Mouse (Mus musculus): ENCODE measurements around the gene Gtdc1. TPM values are rescaled to one million over a fixed set of nuclear protein-coding genes. Genes with fewer than 3 reads are reported as not detected.
"Not testable (repeated sequence)": the region's sequence is repeated elsewhere in the genome, so short reads cannot be mapped to it uniquely, and the experiment has no call there.

Gene Gtdc1
- polyA plus RNA-seq, 1 experiment = 42.4 TPM

GRCm38 (mm10) chr2:44628778-44629177 lies 298.7 kb downstream of the Gtdc1 start:
- Histone ChIP-seq H3K27ac (ENCODE audit: insufficient read depth, low read length) (no peak overlapping the region), H3K9me3 (replicated peaks; ENCODE audit: control insufficient read depth, insufficient read depth, low read length, poor library complexity, severe bottlenecking) (no peaks in the 10 kb centered on the region), H3K4me1 (ENCODE audit: control insufficient read depth, insufficient read depth, low read length) (no peaks in the 10 kb centered on the region), H3K36me3 (ENCODE audit: control insufficient read depth, insufficient read depth, low read length, poor library complexity, severe bottlenecking) (no peaks in the 10 kb centered on the region), H3K27me3 (ENCODE audit: control insufficient read depth, insufficient read depth, low read length, poor library complexity, severe bottlenecking) (no peaks in the 10 kb centered on the region), H3K9ac (ENCODE audit: low read depth, poor library complexity, severe bottlenecking) (no peak overlapping the region), H3K4me3 (ENCODE audit: low read depth, low read length) (no peak overlapping the region)
- no peak for TF ChIP-seq CTCF (IDR thresholded peaks at IDR 0.05; ENCODE audit: low read depth, low read length)
- TF ChIP-seq POLR2A (IDR thresholded peaks at IDR 0.05; ENCODE audit: insufficient read depth, low read length) = no peak

DNA sequence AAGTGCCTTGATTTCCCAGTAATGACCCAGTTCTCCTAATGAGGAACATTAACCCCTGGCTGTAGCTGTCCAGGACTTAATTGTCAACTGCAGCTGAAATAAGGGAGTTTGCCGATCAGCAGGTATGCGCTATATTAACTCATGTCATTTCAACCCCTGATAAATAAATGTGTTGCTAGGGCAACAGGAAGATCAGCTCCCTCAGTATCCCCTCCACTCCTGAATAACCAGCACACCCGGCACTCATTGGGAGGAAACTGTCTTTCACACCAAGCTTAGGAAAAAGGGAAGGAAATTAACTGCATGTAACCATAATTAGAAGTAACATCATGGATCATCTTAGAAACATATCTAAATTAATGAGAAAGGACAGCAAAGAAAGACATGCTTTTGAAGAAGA lies 302.3 kb downstream of the Gtdc1 start:
- Histone ChIP-seq H3K4me3 (ENCODE audit: low read depth, low read length) (no peak overlapping the region), H3K9me3 (replicated peaks; ENCODE audit: control insufficient read depth, insufficient read depth, low read length, poor library complexity, severe bottlenecking) (no peaks in the 10 kb centered on the region), H3K27ac (ENCODE audit: insufficient read depth, low read length) (no peak overlapping the region), H3K9ac (ENCODE audit: low read depth, poor library complexity, severe bottlenecking) (no peak overlapping the region), H3K27me3 (ENCODE audit: control insufficient read depth, insufficient read depth, low read length, poor library complexity, severe bottlenecking) (no peaks in the 10 kb centered on the region), H3K36me3 (ENCODE audit: control insufficient read depth, insufficient read depth, low read length, poor library complexity, severe bottlenecking) (no peaks in the 10 kb centered on the region), H3K4me1 (ENCODE audit: control insufficient read depth, insufficient read depth, low read length) (no peaks in the 10 kb centered on the region)
- TF ChIP-seq EP300 (IDR thresholded peaks at IDR 0.05; ENCODE audit: insufficient read depth, low read depth, low read length) (no peak), POLR2A (IDR thresholded peaks at IDR 0.05; ENCODE audit: insufficient read depth, low read length) (no peak), CTCF (IDR thresholded peaks at IDR 0.05; ENCODE audit: low read depth, low read length) (no peak)

GRCm38 (mm10) chr2:44622471-44622870 lies 305.0 kb downstream of the Gtdc1 start:
- Histone ChIP-seq H3K4me1 (ENCODE audit: control insufficient read depth, insufficient read depth, low read length) (no peaks in the 10 kb centered on the region), H3K27me3 (ENCODE audit: control insufficient read depth, insufficient read depth, low read length, poor library complexity, severe bottlenecking) (no peaks in the 10 kb centered on the region), H3K9me3 (replicated peaks; ENCODE audit: control insufficient read depth, insufficient read depth, low read length, poor library complexity, severe bottlenecking) (no peaks in the 10 kb centered on the region), H3K9ac (ENCODE audit: low read depth, poor library complexity, severe bottlenecking) (no peak overlapping the region), H3K4me3 (ENCODE audit: low read depth, low read length) (no peak overlapping the region), H3K36me3 (ENCODE audit: control insufficient read depth, insufficient read depth, low read length, poor library complexity, severe bottlenecking) (no peaks in the 10 kb centered on the region), H3K27ac (ENCODE audit: insufficient read depth, low read length) (no peak overlapping the region)
- TF ChIP-seq CTCF (IDR thresholded peaks at IDR 0.05; ENCODE audit: low read depth, low read length) (no peak), EP300 (IDR thresholded peaks at IDR 0.05; ENCODE audit: insufficient read depth, low read depth, low read length) (no peak), POLR2A (IDR thresholded peaks at IDR 0.05; ENCODE audit: insufficient read depth, low read length) (no peak)

- not testable (repeated sequence) for H3K27me3 ChIP-seq (ENCODE audit: control insufficient read depth, insufficient read depth, low read length, poor library complexity, severe bottlenecking); H3K27ac ChIP-seq (ENCODE audit: insufficient read depth, low read length); H3K4me1 ChIP-seq (ENCODE audit: control insufficient read depth, insufficient read depth, low read length); H3K36me3 ChIP-seq (ENCODE audit: control insufficient read depth, insufficient read depth, low read length, poor library complexity, severe bottlenecking); H3K4me3 ChIP-seq (ENCODE audit: low read depth, low read length); H3K9me3 ChIP-seq (replicated peaks; ENCODE audit: control insufficient read depth, insufficient read depth, low read length, poor library complexity, severe bottlenecking); H3K9ac ChIP-seq (ENCODE audit: low read depth, poor library complexity, severe bottlenecking)
These were observed 327.8 kb downstream of the Gtdc1 start for GRCm38 (mm10) chr2:44599653-44600052.

DNA sequence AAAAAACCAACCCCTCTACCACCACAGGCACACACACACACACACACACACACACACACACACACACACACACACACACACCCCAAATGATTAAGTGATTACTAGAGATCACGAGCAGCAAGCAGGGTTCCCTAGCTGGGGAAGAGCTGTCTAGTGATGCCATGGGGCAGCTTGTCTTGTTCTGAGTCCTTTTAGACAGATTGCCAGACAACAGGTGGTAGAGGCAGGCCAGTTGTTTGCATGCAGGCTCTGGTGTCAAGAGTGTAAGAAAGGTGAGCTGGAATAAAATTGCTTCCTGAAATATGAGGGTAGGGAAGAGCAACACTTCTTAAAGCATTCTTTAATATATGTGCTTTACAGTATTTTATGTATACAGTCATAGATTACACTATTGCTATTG lies 333.2 kb downstream of the Gtdc1 start:
- no peaks in the 10 kb centered on the region for H3K4me1 ChIP-seq (ENCODE audit: control insufficient read depth, insufficient read depth, low read length)
- TF ChIP-seq POLR2A (IDR thresholded peaks at IDR 0.05; ENCODE audit: insufficient read depth, low read length) = no peak
- no peak for TF ChIP-seq CTCF (IDR thresholded peaks at IDR 0.05; ENCODE audit: low read depth, low read length)
- TF ChIP-seq EP300 (IDR thresholded peaks at IDR 0.05; ENCODE audit: insufficient read depth, low read depth, low read length) = no peak
- H3K4me3 ChIP-seq (ENCODE audit: low read depth, low read length) = no peak overlapping the region
- H3K36me3 ChIP-seq (ENCODE audit: control insufficient read depth, insufficient read depth, low read length, poor library complexity, severe bottlenecking) = no peaks in the 10 kb centered on the region
- H3K27ac ChIP-seq (ENCODE audit: insufficient read depth, low read length) = no peak overlapping the region
- H3K9me3 ChIP-seq (replicated peaks; ENCODE audit: control insufficient read depth, insufficient read depth, low read length, poor library complexity, severe bottlenecking) = no peaks in the 10 kb centered on the region
- no peak overlapping the region for H3K9ac ChIP-seq (ENCODE audit: low read depth, poor library complexity, severe bottlenecking)
- no peaks in the 10 kb centered on the region for H3K27me3 ChIP-seq (ENCODE audit: control insufficient read depth, insufficient read depth, low read length, poor library complexity, severe bottlenecking)

GRCm38 (mm10) chr2:44590881-44591280 lies 336.6 kb downstream of the Gtdc1 start:
- TF ChIP-seq EP300 (IDR thresholded peaks at IDR 0.05; ENCODE audit: insufficient read depth, low read depth, low read length) (no peak), POLR2A (IDR thresholded peaks at IDR 0.05; ENCODE audit: insufficient read depth, low read length) (no peak), CTCF (IDR thresholded peaks at IDR 0.05; ENCODE audit: low read depth, low read length) (no peak)
- no peaks in the 10 kb centered on the region for H3K27me3 ChIP-seq (ENCODE audit: control insufficient read depth, insufficient read depth, low read length, poor library complexity, severe bottlenecking)
- no peaks in the 10 kb centered on the region for H3K4me1 ChIP-seq (ENCODE audit: control insufficient read depth, insufficient read depth, low read length)

More at GRCm38 (mm10) chr2:44590881-44591280, 336.6 kb downstream of the Gtdc1 start:
- H3K9me3 ChIP-seq (replicated peaks; ENCODE audit: control insufficient read depth, insufficient read depth, low read length, poor library complexity, severe bottlenecking) = no peaks in the 10 kb centered on the region
- no peak overlapping the region for H3K4me3 ChIP-seq (ENCODE audit: low read depth, low read length)
- no peak overlapping the region for H3K9ac ChIP-seq (ENCODE audit: low read depth, poor library complexity, severe bottlenecking)
- H3K36me3 ChIP-seq (ENCODE audit: control insufficient read depth, insufficient read depth, low read length, poor library complexity, severe bottlenecking) = no peaks in the 10 kb centered on the region
- H3K27ac ChIP-seq (ENCODE audit: insufficient read depth, low read length) = no peak overlapping the region

Data from ES-Bruce4 (cell line).